Mouse (Mus musculus) cerebellum, adult 2 months (tissue): ENCODE measurements around the gene Zic2.

Experiments
- CTCF ChIP-seq: fragments of 200-500 bp; IDR thresholded peaks from 2 replicates; pipeline ENCODE4 v1.5.1; 2011; ENCODE audit warnings: low read depth, mild to moderate bottlenecking, control low read depth, low read length, moderate library complexity, borderline replicate concordance; ENCODE audit not compliant: insufficient read depth
- POLR2A ChIP-seq: fragments of 200-500 bp; IDR thresholded peaks from 2 replicates; pipeline ENCODE4 v1.6.1; 2011; ENCODE audit warnings: low read length, control low read depth, borderline replicate concordance; ENCODE audit not compliant: insufficient read depth

GRCm38 (mm10) chr14:122509058-122509457 lies 33.8 kb downstream of the Zic2 start:
- TF ChIP-seq CTCF: peak; percentile 31; the same call in 1 of the 2 replicates
- TF ChIP-seq POLR2A: no peak
